Mouse (Mus musculus) neural tube, embryonic 15.5 days (tissue): ENCODE measurements around the gene Ndufc2. TPM values are rescaled to one million over a fixed set of nuclear protein-coding genes. Genes with fewer than 3 reads are reported as not detected.

ENCODE experiments used
- ATAC-seq: fragments of 200-750 bp; cut with Nextera tagmentation; 2 replicates; pipeline ENCODE4 v1.8.0; 2017; ENCODE audit warnings: mild to moderate bottlenecking, moderate TSS enrichment, moderate library complexity; ENCODE audit not compliant: low FRiP score
- H3K27ac ChIP-seq: fragments of 300-500 bp; sonication (generic); replicated peaks from 2 replicates; pipeline ENCODE4 v1.5.1; 2015; ENCODE audit warnings: mild to moderate bottlenecking, inconsistent platforms
- H3K27me3 ChIP-seq: fragments of 300-500 bp; sonication (generic); replicated peaks from 2 replicates; pipeline ENCODE4 v1.6.1; 2015; ENCODE audit warnings: inconsistent platforms
- H3K36me3 ChIP-seq: fragments of 300-500 bp; sonication (generic); 2 replicates; pipeline ENCODE4 v1.6.1; 2015; ENCODE audit warnings: inconsistent platforms
- H3K4me1 ChIP-seq: fragments of 300-500 bp; sonication (generic); 2 replicates; pipeline ENCODE4 v1.6.1; 2015; ENCODE audit warnings: inconsistent platforms
- H3K4me2 ChIP-seq: fragments of 300-500 bp; sonication (generic); 2 replicates; pipeline ENCODE4 v1.6.1; 2015; ENCODE audit warnings: inconsistent platforms, mild to moderate bottlenecking, moderate library complexity
- H3K4me3 ChIP-seq: fragments of 300-500 bp; sonication (generic); replicated peaks from 2 replicates; pipeline ENCODE4 v1.5.1; 2015; ENCODE audit warnings: mild to moderate bottlenecking, inconsistent platforms
- H3K9ac ChIP-seq: fragments of 300-500 bp; sonication (generic); replicated peaks from 2 replicates; pipeline ENCODE4 v1.6.1; 2015; ENCODE audit warnings: mild to moderate bottlenecking, inconsistent platforms
- H3K9me3 ChIP-seq: fragments of 300-500 bp; sonication (generic); replicated peaks from 2 replicates; pipeline ENCODE4 v1.6.1; 2016; ENCODE audit warnings: inconsistent platforms
- WGBS: fragments of 180-500 bp; shearing (Covaris S2); methylation state at CpG from one replicate; pipeline ENCODE4 v1.1.7; 2015; ENCODE audit warnings: mixed read lengths; 5-methylcytosine and 5-hydroxymethylcytosine counted together
- polyA plus RNA-seq: library from polyadenylated mRNA; unstranded; fragments of >200 nt; fragmentation: Nextera tagmentation; extraction: Ambion mirVana; gene quantifications from 2 replicates; pipeline ENCODE4 v1.2.1, GENCODE M21; 2015

Ndufc2 gene
- polyA plus RNA-seq, 1 experiment from 2014 or later: 526 TPM

- Histone ChIP-seq H3K4me2 (no peak overlapping the region), H3K27ac (no peak overlapping the region)
- 33% methylated on average over 4 of the region's 4 CpGs for WGBS
These were observed 38.3 kb upstream of the Ndufc2 start for GRCm38 (mm10) chr7:97361467-97361866.

GRCm38 (mm10) chr7:97365887-97366286 is 33.9 kb upstream of the Ndufc2 start:
- Histone ChIP-seq H3K4me1 (peaks cover 2% of the 10 kb centered on the region), H3K9me3 (no peaks in the 10 kb centered on the region), H3K4me2 (no peak overlapping the region), H3K9ac (no peak overlapping the region), H3K36me3 (no peaks in the 10 kb centered on the region), H3K4me3 (no peak overlapping the region), H3K27ac (no peak overlapping the region), H3K27me3 (no peaks in the 10 kb centered on the region)
- ATAC-seq: no peak
- WGBS: 72% methylated on average over 1 of the region's 1 CpGs

More at GRCm38 (mm10) chr7:97361467-97361866, 38.3 kb upstream of the Ndufc2 start:
- H3K4me1 ChIP-seq: no peaks in the 10 kb centered on the region
- no peak overlapping the region for H3K9ac ChIP-seq
- no peak overlapping the region for H3K4me3 ChIP-seq
- H3K9me3 ChIP-seq: no peaks in the 10 kb centered on the region
- H3K27me3 ChIP-seq: no peaks in the 10 kb centered on the region
- ATAC-seq: no peak
- H3K36me3 ChIP-seq: no peaks in the 10 kb centered on the region

- Histone ChIP-seq H3K36me3 (peaks cover 34% of the 10 kb centered on the region), H3K27ac (no peak overlapping the region), H3K27me3 (no peaks in the 10 kb centered on the region), H3K4me1 (peaks cover 13% of the 10 kb centered on the region), H3K4me3 (no peak overlapping the region), H3K4me2 (no peak overlapping the region), H3K9ac (no peak overlapping the region), H3K9me3 (no peaks in the 10 kb centered on the region)
- no peak for ATAC-seq
- 97% methylated on average over 9 of the region's 9 CpGs for WGBS
These were observed 24.7 kb upstream of the Ndufc2 start for GRCm38 (mm10) chr7:97375101-97375500.

GRCm38 (mm10) chr7:97375906-97376305 is 23.9 kb upstream of the Ndufc2 start:
- ATAC-seq: no peak
- Histone ChIP-seq H3K36me3 (peaks cover 37% of the 10 kb centered on the region), H3K27me3 (no peaks in the 10 kb centered on the region), H3K4me2 (no peak overlapping the region), H3K27ac (no peak overlapping the region), H3K4me1 (peaks cover 11% of the 10 kb centered on the region), H3K9ac (no peak overlapping the region), H3K9me3 (no peaks in the 10 kb centered on the region), H3K4me3 (no peak overlapping the region)
- 86% methylated on average over 2 of the region's 2 CpGs for WGBS

GRCm38 (mm10) chr7:97379304-97379703 is 20.5 kb upstream of the Ndufc2 start:
- H3K4me1 ChIP-seq: no peaks in the 10 kb centered on the region
- no peak overlapping the region for H3K4me2 ChIP-seq
- no peak for ATAC-seq
- H3K4me3 ChIP-seq: no peak overlapping the region
- no peaks in the 10 kb centered on the region for H3K9me3 ChIP-seq
- peaks cover 66% of the 10 kb centered on the region for H3K36me3 ChIP-seq
- H3K9ac ChIP-seq: no peak overlapping the region
- WGBS: 94% methylated on average over 5 of the region's 5 CpGs
- H3K27ac ChIP-seq: no peak overlapping the region
- no peaks in the 10 kb centered on the region for H3K27me3 ChIP-seq

GRCm38 (mm10) chr7:97380500-97381123 is 19.2 kb upstream of the Ndufc2 start:
- Histone ChIP-seq H3K4me3 (no peak overlapping the region), H3K9me3 (no peaks in the 10 kb centered on the region), H3K27me3 (no peaks in the 10 kb centered on the region), H3K27ac (no peak overlapping the region), H3K9ac (no peak overlapping the region), H3K36me3 (peaks cover 66% of the 10 kb centered on the region), H3K4me2 (no peak overlapping the region), H3K4me1 (no peaks in the 10 kb centered on the region)
- ATAC-seq: no peak
- 94% methylated on average over 5 of the region's 5 CpGs for WGBS

- Histone ChIP-seq H3K27me3 (no peaks in the 10 kb centered on the region), H3K27ac (no peak overlapping the region), H3K36me3 (peaks cover 73% of the 10 kb centered on the region), H3K9me3 (no peaks in the 10 kb centered on the region), H3K4me1 (no peaks in the 10 kb centered on the region), H3K9ac (no peak overlapping the region), H3K4me2 (no peak overlapping the region), H3K4me3 (no peak overlapping the region)
- no peak for ATAC-seq
- WGBS: 96% methylated on average over 8 of the region's 8 CpGs
These were observed 17.1 kb upstream of the Ndufc2 start for GRCm38 (mm10) chr7:97382661-97383060.

GRCm38 (mm10) chr7:97383496-97384132 is 16.2 kb upstream of the Ndufc2 start:
- Histone ChIP-seq H3K9ac (no peak overlapping the region), H3K4me3 (no peak overlapping the region), H3K4me1 (no peaks in the 10 kb centered on the region), H3K9me3 (no peaks in the 10 kb centered on the region), H3K27ac (no peak overlapping the region), H3K36me3 (peaks cover 74% of the 10 kb centered on the region), H3K27me3 (no peaks in the 10 kb centered on the region), H3K4me2 (no peak overlapping the region)
- WGBS: 76% methylated on average over 10 of the region's 10 CpGs
- no peak for ATAC-seq

GRCm38 (mm10) chr7:97386106-97386805 is 13.5 kb upstream of the Ndufc2 start:
- peaks cover 64% of the 10 kb centered on the region for H3K36me3 ChIP-seq
- H3K27me3 ChIP-seq: no peaks in the 10 kb centered on the region
- 0 out of 2 replicates have a peak overlapping the region, but pooled peaks have one; percentile 56 for H3K27ac ChIP-seq
- H3K4me3 ChIP-seq: no peak overlapping the region
- ATAC-seq: no peak
- no peaks in the 10 kb centered on the region for H3K9me3 ChIP-seq
- H3K4me2 ChIP-seq: no peak overlapping the region
- H3K4me1 ChIP-seq: no peaks in the 10 kb centered on the region
- H3K9ac ChIP-seq: no peak overlapping the region
- WGBS: 90% methylated on average over 7 of the region's 7 CpGs

- ATAC-seq: 0 out of 2 replicates have a peak, but pooled peaks have one; percentile 53
- Histone ChIP-seq H3K9me3 (no peaks in the 10 kb centered on the region), H3K4me3 (no peak overlapping the region), H3K27ac (peak overlapping the region; percentile 56; the same call in 1 of the 2 replicates), H3K9ac (no peak overlapping the region), H3K27me3 (no peaks in the 10 kb centered on the region), H3K36me3 (peaks cover 58% of the 10 kb centered on the region), H3K4me2 (no peak overlapping the region), H3K4me1 (no peaks in the 10 kb centered on the region)
- 82% methylated on average over 5 of the region's 5 CpGs for WGBS
These were observed 12.9 kb upstream of the Ndufc2 start for GRCm38 (mm10) chr7:97386806-97387370.

- Histone ChIP-seq H3K27ac (0 out of 2 replicates have a peak overlapping the region, but pooled peaks have one; percentile 56), H3K4me3 (no peak overlapping the region), H3K9ac (no peak overlapping the region), H3K36me3 (peaks cover 54% of the 10 kb centered on the region), H3K27me3 (no peaks in the 10 kb centered on the region), H3K4me2 (no peak overlapping the region), H3K9me3 (no peaks in the 10 kb centered on the region), H3K4me1 (no peaks in the 10 kb centered on the region)
- 88% methylated on average over 8 of the region's 8 CpGs for WGBS
- no peak for ATAC-seq
These were observed 12.1 kb upstream of the Ndufc2 start for GRCm38 (mm10) chr7:97387561-97388147.
